ENCODE assay signal across 8 mouse cellular contexts in genomic region chr9:35558257-35559008, GRCm38 (mm10). TPM values are rescaled to one million over a fixed set of nuclear protein-coding genes. Genes with fewer than 3 reads are reported as not detected.
DNase-seq lines count a peak whose midpoint lies in the region; ATAC-seq and TF ChIP-seq lines count a peak whose summit lies in the region.

TSS of gene Ddx25 (minus strand) at chr9:35558528.
TSS of gene Pus3 (plus strand) at chr9:35558595.

- H3K27ac ChIP-seq in gastrocnemius, adult 2 months: peak within 1 kb of the TSS; percentile 82
- peak within 1 kb of the TSS; percentile 89 for H3K27ac ChIP-seq in hindbrain, embryonic 10.5 days
- H3K27ac ChIP-seq in left cerebral cortex, adult 2 months: peak within 1 kb of the TSS; percentile 88
- peak within 1 kb of the TSS; percentile 90 for H3K27ac ChIP-seq in midbrain, embryonic 16.5 days (ENCODE audit: low read length)

- H3K4me3 ChIP-seq in gastrocnemius, adult 2 months: peak within 1 kb of the TSS; percentile 89
- peak within 1 kb of the TSS; percentile 62 for H3K4me3 ChIP-seq in hindbrain, embryonic 10.5 days
- H3K4me3 ChIP-seq in left cerebral cortex, adult 2 months: peak within 1 kb of the TSS; percentile 68
- peak within 1 kb of the TSS; percentile 73 for H3K4me3 ChIP-seq in midbrain, embryonic 16.5 days (ENCODE audit: low read depth, low read length)

- peak; percentile 87 for ATAC-seq in midbrain, embryonic 16.5 days

- peak within 1 kb of the TSS; percentile 92 for H3K4me2 ChIP-seq in midbrain, embryonic 16.5 days (ENCODE audit: low read length)

- H3K36me3 ChIP-seq in hindbrain, embryonic 10.5 days: peaks cover 27% of the 10 kb centered on the region
- peaks cover 7% of the 10 kb centered on the region for H3K36me3 ChIP-seq in midbrain, embryonic 16.5 days (ENCODE audit: control insufficient read depth, insufficient read depth, low read length)

- H3K4me1 ChIP-seq in hindbrain, embryonic 10.5 days (replicated peaks): peaks cover 21% of the 10 kb centered on the region
- peaks cover 16% of the 10 kb centered on the region for H3K4me1 ChIP-seq in midbrain, embryonic 16.5 days (ENCODE audit: control insufficient read depth, insufficient read depth, low read length)

- no peak for DNase-seq in gastrocnemius, adult 2 months
- no peak for DNase-seq in gastrocnemius, postnatal 25 days
- peak; percentile 39 for DNase-seq in T-cell, adult 2 months (ENCODE audit: low spot score)
- peak; percentile 69 for DNase-seq in embryo, embryonic 10 days (ENCODE audit: low spot score)
- peak; percentile 81 for DNase-seq in hindbrain, embryonic 10.5 days (ENCODE audit: low spot score)
- peak; percentile 79 to 80 for DNase-seq in left cerebral cortex, adult 2 months (ENCODE audit: extremely low spot score in 1 of 2, low spot score in 2 of 2)
- DNase-seq in thymus, adult 18-20 months: peak; percentile 27 to 32

- TF ChIP-seq CTCF in gastrocnemius, adult 2 months (IDR thresholded peaks at IDR 0.05): no peak
- no peak for TF ChIP-seq CTCF in left cerebral cortex, adult 2 months (IDR thresholded peaks at IDR 0.05)

- H3K27me3 ChIP-seq in hindbrain, embryonic 10.5 days (ENCODE audit: insufficient read depth, poor library complexity, severe bottlenecking): peaks cover 18% of the 10 kb centered on the region
- no peaks in the 10 kb centered on the region for H3K27me3 ChIP-seq in midbrain, embryonic 16.5 days (ENCODE audit: control insufficient read depth, insufficient read depth, low read depth, low read length)

- intact Hi-C loops in gastrocnemius, adult 2 months (cut with DNase I): loop anchor here (10.0 kb wide), 1 partner anchor 604 kb away; no protein-coding TSS in a partner anchor
- intact Hi-C loops in left cerebral cortex, adult 2 months (cut with DNase I): no loop called here

- 1% methylated on average over 59 of the region's 59 CpGs for WGBS in hindbrain, embryonic 10.5 days
- under 1% methylated on average over 39 of the region's 59 CpGs for WGBS in midbrain, embryonic 16.5 days

- no peaks in the 10 kb centered on the region for H3K9me3 ChIP-seq in hindbrain, embryonic 10.5 days
- H3K9me3 ChIP-seq in midbrain, embryonic 16.5 days (replicated peaks; ENCODE audit: control insufficient read depth, low read length, poor library complexity, severe bottlenecking): no peaks in the 10 kb centered on the region

- H3K9ac ChIP-seq in midbrain, embryonic 16.5 days (ENCODE audit: low read depth, low read length): peak within 1 kb of the TSS; percentile 73

RNA-seq across cellular contexts. Expression of gene Ddx25, which starts in this region (rescaled TPM):
- not detected for total RNA-seq in gastrocnemius, adult 2 months (2021)
- total RNA-seq in gastrocnemius, postnatal 25 days (2021): not detected
- polyA plus RNA-seq in hindbrain, embryonic 10.5 days (2016; fragmentation: Nextera tagmentation; extraction: Ambion mirVana): 7.3 and 8.1 TPM in 2 replicates
- total RNA-seq in left cerebral cortex, adult 2 months (2021): 10 to 100 TPM; 16.3 to 16.7 TPM
- 31.0 and 32.4 TPM in 2 replicates for polyA plus RNA-seq in midbrain, embryonic 16.5 days (2015; fragmentation: Nextera tagmentation; extraction: Ambion mirVana)

RNA-seq across cellular contexts. Expression of gene Pus3, which starts in this region (rescaled TPM):
- total RNA-seq in gastrocnemius, adult 2 months (2021): 1 to 10 TPM; 9.0 to 9.1 TPM
- total RNA-seq in gastrocnemius, postnatal 25 days (2021): 1 to 10 TPM; 7.0 to 9.2 TPM
- polyA plus RNA-seq in hindbrain, embryonic 10.5 days (2016; fragmentation: Nextera tagmentation; extraction: Ambion mirVana): 15.8 and 17.8 TPM in 2 replicates
- 10 to 100 TPM; 11.9 to 12.6 TPM for total RNA-seq in left cerebral cortex, adult 2 months (2021)
- 14.4 and 15.0 TPM in 2 replicates for polyA plus RNA-seq in midbrain, embryonic 16.5 days (2015; fragmentation: Nextera tagmentation; extraction: Ambion mirVana)

Comparison
In these comparisons a context has a peak if more than half of its experiments do, and no peak if none do; other contexts are left out.
1. RNA of gene Ddx25 (total RNA-seq): 16.3 to 16.7 TPM in left cerebral cortex, adult 2 months; not detected in gastrocnemius, adult 2 months and not detected in gastrocnemius, postnatal 25 days; every median in the first group is over 10 times any median in the second.
2. DNase-seq: peak in T-cell, adult 2 months (single experiment), embryo, embryonic 10 days (single experiment), hindbrain, embryonic 10.5 days (single experiment), left cerebral cortex, adult 2 months (2 of 2) and thymus, adult 18-20 months (2 of 2); none in gastrocnemius, adult 2 months (single experiment) and gastrocnemius, postnatal 25 days (single experiment).
3. Peak in every context shown above with its lines, with median percentiles within 50 percentile points of each other: H3K27ac ChIP-seq and H3K4me3 ChIP-seq.